Mouse (Mus musculus) adrenal gland, adult 8-10 months (tissue): ENCODE data around the gene Fbxw18. TPM values are rescaled to one million over a fixed set of nuclear protein-coding genes. Genes with fewer than 3 reads are reported as not detected.
A peak's percentile ranks its signal among the peaks of the same experiment; 100 is the strongest.
"Not testable (repeated sequence)": the region's sequence is repeated elsewhere in the genome, so short reads cannot be mapped to it uniquely, and the experiment has no call there.

Source experiments
- DNase-seq: peaks from one replicate; pipeline ENCODE4 v3.0.0; 2022
- total RNA-seq, 4 experiments: library from RNA; stranded (reverse); gene quantifications; 2 replicates each; pipeline ENCODE4 v1.2.4; 2022

Gene Fbxw18
- not detected for total RNA-seq

DNA sequence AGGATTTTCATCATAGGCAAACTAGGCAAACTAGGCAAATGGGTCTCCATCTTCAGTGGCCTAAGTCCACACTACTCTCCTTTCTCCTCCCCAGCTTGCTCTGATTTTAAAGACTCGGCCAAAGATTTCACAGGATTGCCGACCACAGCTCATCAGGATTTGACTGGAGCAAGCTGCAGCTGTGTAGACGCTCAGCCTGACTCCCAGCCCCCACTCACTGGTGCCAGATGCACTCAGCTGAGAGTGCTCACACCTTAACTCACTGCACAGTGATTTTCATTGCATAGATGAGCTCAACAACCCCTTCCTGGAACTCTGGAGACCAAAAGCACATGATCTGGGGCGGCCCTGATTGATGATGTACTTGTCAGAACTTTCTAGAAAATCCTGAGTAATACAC is at the start of gene Fbxw18:
Gene Fbxw18 (minus strand): TSS at position 101 of the 400 bp plus-strand sequence.
- not testable (repeated sequence) for DNase-seq

GRCm38 (mm10) chr9:109745989-109746388 is 43.5 kb upstream of the Fbxw18 start, which contains the start of gene Fbxw26:
Gene Fbxw26 (minus strand): TSS chr9:109746089.
- DNase-seq = not testable (repeated sequence)

GRCm38 (mm10) chr9:109685299-109685698 is 17.2 kb downstream of the Fbxw18 start:
- peak; percentile 26 for DNase-seq

DNA sequence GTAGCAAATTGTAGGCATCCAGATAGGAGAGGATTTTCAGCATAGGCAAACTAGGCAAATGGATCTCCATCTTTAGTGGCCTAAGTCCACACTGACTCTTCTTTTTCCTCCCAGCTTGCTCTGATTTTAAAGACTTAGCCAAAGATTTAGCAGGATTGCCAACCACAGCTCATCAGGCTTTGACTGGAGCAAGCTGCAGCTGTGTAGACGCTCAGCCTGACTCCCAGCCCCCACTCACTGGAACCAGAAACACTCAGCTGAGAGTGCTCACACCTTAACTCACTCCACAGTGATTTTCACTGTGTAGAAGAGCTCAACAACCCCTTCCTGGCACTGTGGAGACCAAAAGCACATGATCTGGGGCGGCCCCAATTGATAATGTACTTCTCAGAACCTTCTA is 37.9 kb downstream of the Fbxw18 start, which contains the start of gene Fbxw25:
Gene Fbxw25 (minus strand): TSS at position 101 of the 400 bp plus-strand sequence.
- not testable (repeated sequence) for DNase-seq

Other genes starting within 250 kb of the Fbxw18 start
- not detected for gene Fbxw19, start 206.8 kb downstream of the Fbxw18 start, total RNA-seq
- not detected for gene Fbxw15, start 134.4 kb downstream of the Fbxw18 start, total RNA-seq
- not detected for gene Fbxw24, start 76.6 kb downstream of the Fbxw18 start, total RNA-seq
- gene Fbxw25, start 38.0 kb downstream of the Fbxw18 start, total RNA-seq = not detected
- not detected for gene Fbxw26, start 43.4 kb upstream of the Fbxw18 start, total RNA-seq
- not detected for gene Fbxw27, start 88.0 kb upstream of the Fbxw18 start, total RNA-seq
- gene Spink8, start 109.6 kb upstream of the Fbxw18 start, total RNA-seq = 10 to 100 TPM; 14.6 to 31.7 (median 27.6) TPM
- gene Nme6, start 130.0 kb upstream of the Fbxw18 start, total RNA-seq = 10 to 100 TPM; 14.9 to 25.2 (median 22.7) TPM
- not detected for gene Camp, start 146.9 kb upstream of the Fbxw18 start, total RNA-seq
- 10 to 100 TPM; 10.5 to 14.5 (median 10.8) TPM for gene Cdc25a, start 172.9 kb upstream of the Fbxw18 start, total RNA-seq
- gene Map4, start 228.8 kb upstream of the Fbxw18 start, total RNA-seq = 100 to 1,000 TPM in 2 of 4 experiments, 10 to 100 TPM in 2; 75.9 to 139 (median 108) TPM